Mouse (Mus musculus) megakaryocyte, adult 5-6 weeks (primary cell): ENCODE measurements around the gene Sdc3. TPM values are rescaled to one million over a fixed set of nuclear protein-coding genes. Genes with fewer than 3 reads are reported as not detected.

Experiments
- ATAC-seq: 2 replicates; pipeline ENCODE4 v1.8.0; 2016; ENCODE audit warnings: mild to moderate bottlenecking, inconsistent platforms; ENCODE audit not compliant: poor library complexity, severe bottlenecking
- total RNA-seq, 2 experiments: library from RNA; stranded (forward) in 1 of 2; stranded (reverse) in 1 of 2; fragments of 153-499, 151-499 nt in 1 of 2; fragments of 221-1000, 200-1000 nt in 1 of 2; gene quantifications; 2 replicates each; pipeline versions ENCODE4 v1.2.3 to v1.2.4; 2015 to 2017

The Sdc3 gene
- total RNA-seq, 2 experiments from 2014 or later = 13.6 to 31.3 TPM

DNA sequence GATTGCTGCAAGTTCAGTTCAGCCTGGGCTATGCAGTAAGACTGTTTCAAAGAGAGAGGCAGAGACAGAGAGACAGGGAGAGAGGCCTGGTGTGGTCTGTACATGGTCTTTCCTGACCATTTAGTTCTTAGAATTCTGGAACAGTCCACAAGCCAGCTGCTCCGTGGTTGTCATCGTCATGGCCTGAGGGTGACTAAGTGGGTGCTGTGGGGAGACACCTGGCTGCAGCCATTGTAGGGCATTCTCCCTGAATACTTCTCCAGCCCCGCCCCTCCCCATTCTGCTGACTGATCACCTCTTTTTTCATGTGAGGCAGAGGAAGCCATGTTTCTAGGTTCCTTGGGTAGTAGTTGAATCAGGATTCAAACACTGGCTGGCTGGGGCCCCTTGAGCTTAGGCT is 27.5 kb downstream of the Sdc3 start:
- ATAC-seq = no peak

- ATAC-seq = no peak
Measured at GRCm38 (mm10) chr4:130820594-130821255, 28.4 kb downstream of the Sdc3 start.

GRCm38 (mm10) chr4:130828851-130829673 is 36.7 kb downstream of the Sdc3 start:
- ATAC-seq = no peak

GRCm38 (mm10) chr4:130834122-130834521 is 41.8 kb downstream of the Sdc3 start:
- ATAC-seq = no peak

DNA sequence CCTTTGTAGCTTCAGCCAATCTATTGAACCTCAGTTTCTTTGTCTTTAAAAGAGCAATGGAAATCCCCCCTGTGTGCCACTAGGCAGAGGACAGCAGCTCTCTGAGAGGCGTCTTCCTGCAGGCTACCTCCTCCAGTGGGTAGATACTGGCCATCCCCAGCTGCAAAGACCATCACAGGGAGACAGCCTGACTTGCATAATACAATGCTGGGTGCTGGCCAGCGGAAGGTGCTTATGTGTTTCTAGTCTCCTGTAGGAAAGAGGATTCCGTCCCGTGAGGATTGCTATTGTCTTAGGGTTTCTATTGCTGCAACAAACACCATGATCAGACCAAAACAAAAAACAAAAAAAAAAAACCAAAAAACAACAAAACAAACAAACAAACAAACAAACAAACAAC is 43.2 kb downstream of the Sdc3 start:
- no peak for ATAC-seq

DNA sequence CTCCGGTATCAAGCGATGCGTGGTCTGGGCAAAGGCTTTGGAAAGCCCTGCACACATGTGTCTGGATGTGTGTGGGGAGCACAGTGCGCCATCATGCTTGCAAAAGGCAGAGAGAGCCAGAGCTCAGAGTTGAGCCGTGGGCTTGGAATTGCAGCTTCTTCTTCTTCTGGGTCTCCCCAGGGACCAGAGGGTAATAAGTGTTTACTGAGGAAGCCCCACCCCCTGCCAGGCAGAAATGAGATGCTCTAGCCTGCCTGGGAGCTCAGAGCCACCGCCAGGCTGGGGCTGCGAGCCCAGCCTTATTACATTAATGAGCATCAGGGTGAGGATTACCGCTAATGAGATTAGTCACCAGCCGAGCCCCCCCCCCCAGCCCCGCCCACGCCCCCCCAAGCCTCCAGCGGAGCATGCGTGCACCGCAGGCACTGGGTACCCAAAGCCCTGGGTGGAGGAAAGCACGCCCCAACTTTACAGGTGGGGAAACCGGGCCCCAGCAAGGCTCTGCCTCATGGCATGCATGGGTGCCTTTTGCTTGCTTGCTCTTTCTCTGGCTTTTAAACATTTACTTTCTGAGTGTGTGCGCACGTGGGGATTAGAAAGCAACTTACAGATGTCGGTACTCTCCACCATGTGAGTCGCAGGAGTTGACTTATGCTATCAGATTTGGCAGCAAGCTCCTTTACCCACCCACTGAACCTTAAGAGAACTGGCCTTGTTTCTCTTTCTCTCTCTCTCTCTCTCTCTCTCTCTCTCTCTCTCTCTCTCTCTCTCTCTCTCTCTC is 44.1 kb downstream of the Sdc3 start:
- no peak for ATAC-seq

GRCm38 (mm10) chr4:130838585-130838984 is 46.2 kb downstream of the Sdc3 start:
- ATAC-seq = no peak

DNA sequence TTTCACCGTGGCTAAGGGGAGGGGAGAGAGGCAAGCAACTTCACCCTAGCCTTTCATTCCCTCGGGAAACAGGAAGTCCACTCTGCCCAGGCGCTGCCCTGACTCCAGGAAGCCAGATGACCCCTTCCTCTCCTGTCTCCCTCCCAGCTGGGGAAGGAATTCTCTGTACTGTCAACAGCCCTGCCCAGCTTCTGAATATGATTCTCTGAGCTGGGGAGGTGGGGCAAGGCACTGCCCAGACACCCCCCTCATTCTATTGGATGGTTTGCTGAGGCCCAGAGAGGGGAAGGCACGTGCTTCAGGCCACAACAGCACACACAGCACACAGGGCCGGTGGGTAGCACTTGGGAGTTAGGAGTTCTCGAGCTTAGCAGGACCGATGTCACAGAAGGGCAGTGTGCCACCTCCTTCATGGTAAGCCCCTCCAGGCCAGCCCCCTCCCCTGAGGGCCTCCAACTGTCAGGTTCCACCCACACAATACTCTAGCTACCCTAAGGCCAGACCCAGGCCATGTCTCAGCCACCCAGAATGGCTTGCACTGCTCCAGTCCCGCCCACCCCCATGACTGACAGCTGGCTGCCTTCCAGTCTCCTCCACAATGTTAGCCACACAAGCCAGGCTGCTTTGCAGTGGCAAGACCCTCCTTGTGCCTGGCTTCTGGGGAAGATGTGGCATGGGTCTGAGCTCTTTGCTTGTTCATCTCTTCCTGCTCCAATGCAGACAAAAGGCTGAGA is 48.9 kb downstream of the Sdc3 start:
- ATAC-seq = no peak

DNA sequence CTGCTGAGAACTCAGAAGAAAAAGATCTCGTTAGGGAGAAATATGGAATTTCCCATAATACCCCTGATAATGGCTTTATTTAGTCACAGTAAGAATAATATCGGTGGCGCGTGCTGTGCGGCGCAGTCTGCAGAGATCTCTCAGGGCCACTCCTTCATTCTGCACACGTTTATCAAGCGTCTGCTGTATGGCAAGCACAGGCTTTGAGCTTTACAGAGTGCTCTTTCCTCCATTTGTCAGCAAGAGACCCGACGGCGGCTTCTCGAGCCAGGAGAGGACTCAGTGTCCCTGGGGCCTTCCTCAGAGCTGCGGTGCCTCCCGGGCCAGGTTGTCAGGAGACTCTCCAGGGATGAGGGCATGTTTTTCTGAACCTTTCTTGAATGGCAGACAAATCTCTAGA is 56.5 kb downstream of the Sdc3 start:
- ATAC-seq = no peak

DNA sequence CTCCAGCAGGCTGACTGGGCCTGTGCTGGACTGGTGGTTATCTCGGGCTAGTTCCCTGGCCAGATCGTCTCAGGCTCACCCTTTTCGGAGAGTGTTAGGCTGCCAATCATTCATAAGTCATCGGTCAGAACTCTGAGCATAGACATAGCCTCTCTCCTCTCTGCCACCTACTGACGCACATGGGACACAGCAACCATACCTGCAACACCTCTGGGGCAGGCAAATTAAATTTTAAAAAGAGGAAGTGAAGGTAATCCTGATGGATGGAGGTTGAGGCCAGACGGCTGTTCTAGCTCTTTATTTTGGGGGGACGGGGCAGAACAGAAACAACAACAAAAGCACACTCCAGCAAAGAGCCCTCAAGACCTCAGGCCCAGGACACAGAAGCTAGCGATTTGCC is 65.3 kb downstream of the Sdc3 start:
- ATAC-seq = no peak

DNA sequence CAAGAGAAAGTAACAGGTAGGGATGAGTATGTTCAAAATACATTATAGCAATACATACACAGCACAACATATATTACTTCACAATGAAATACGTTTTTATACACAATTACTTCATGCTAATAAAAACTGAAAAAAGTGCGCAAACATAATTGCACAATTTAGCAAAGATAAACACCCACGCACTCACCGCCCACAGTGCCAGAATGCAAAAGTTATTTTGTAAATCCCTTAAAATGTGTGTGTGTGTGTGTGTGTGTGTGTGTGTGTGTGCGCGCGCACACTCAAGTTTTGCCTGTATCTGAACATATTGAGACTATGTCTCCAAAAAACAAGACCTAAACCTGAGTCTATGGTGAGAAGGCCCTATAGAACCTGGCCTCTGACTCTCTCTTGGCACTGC is 66.5 kb downstream of the Sdc3 start:
- ATAC-seq = no peak

DNA sequence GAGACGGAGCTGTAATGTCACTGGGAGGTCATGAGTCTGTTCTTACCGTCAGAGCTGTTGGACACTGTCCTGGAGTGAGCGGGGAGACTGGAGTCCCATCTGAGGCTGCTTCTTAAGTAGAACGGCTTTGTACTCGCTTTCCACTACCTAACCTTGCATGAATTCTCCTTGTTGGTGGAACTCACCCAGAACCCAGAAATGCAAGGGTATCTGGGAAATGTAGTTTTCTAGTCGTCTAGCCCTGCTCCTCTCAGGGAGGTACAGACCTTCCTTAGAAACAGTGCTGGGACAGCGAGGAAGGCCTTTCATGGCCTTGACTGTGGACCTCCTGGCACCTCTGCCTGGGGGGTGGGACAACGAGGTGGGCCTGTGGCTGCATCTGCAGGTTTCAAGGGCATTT is 67.1 kb downstream of the Sdc3 start:
- ATAC-seq = no peak

GRCm38 (mm10) chr4:130860902-130861652 is 68.7 kb downstream of the Sdc3 start:
- no peak for ATAC-seq

GRCm38 (mm10) chr4:130861653-130862208 is 69.4 kb downstream of the Sdc3 start:
- ATAC-seq = no peak

DNA sequence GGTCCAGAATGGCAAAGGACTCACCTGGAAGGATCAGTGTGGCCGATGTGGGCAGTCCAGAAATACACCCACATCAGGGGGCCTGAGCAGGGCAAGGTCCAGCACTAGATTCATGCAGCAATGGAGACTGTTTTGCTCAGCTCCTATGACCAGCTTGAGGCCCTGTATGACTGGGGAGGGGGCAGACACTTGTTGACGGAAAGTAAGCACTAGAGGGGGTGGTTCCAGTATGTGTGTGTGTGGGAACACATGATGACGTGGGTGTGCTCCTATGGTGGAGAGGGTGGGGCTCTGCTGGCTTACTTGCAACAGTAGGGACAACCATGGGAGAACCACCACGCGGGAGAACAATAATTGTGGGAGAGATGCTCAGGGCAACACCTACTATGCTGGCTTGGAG is 70.2 kb downstream of the Sdc3 start:
- no peak for ATAC-seq

DNA sequence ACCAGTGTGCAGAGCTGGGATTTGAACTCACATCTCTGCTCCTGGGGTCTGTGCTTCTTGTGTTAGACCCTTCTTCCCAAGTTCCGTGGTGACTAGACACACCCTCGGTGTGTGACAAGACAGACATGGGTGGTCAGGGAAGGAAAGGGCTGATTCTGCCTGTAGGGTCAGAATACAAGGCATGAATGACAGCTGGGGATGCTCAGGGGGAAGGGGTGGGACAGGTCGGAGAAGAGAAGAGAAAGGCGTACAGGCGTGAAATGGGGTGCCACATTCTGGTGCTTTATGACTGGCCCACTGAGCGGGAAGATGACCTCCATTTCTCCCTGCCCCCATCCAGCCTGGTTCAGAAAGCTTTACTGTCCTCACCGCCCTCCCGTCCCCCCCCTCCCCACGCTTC is 73.1 kb downstream of the Sdc3 start:
- ATAC-seq = no peak

- no peak for ATAC-seq
Measured at GRCm38 (mm10) chr4:130865901-130866371, 73.6 kb downstream of the Sdc3 start.

GRCm38 (mm10) chr4:130867940-130868339 is 75.6 kb downstream of the Sdc3 start:
- no peak for ATAC-seq

GRCm38 (mm10) chr4:130868803-130869202 is 76.5 kb downstream of the Sdc3 start:
- no peak for ATAC-seq

DNA sequence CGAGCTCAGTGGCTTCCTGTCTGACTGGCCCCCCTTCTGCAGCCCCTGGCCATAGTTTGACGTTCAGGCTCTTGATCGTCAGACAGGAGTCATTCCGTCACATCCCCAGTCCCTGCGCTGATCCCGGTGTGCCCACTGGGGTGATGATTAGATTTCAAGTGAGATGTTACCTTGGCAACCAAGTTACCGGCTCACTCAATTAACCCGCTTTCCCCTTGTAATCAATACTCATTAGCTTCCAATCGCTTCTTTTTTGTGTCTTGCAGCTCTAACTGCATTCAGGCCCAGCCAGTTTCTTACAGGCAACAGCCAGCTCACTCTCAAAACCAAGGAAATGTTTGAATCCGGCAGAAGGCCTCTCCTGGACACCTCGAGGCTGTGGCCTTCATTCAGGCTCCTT is 80.1 kb downstream of the Sdc3 start:
- ATAC-seq = no peak
